Mouse (Mus musculus): Measurements from ENCODE around the gene Rab31. TPM values are rescaled to one million over a fixed set of nuclear protein-coding genes. Genes with fewer than 3 reads are reported as not detected.

Rab31 gene
- total RNA-seq, 2 experiments from 2014 or later: 18.9 to 19.2 TPM

- DNase-seq (ENCODE audit: low spot score): no peak
- intact Hi-C loops (cut with DNase I): no loop called here
Observed at GRCm38 (mm10) chr17:65742969-65743368, 29.6 kb downstream of the Rab31 start.

- intact Hi-C loops (cut with DNase I): no loop called here
- DNase-seq (ENCODE audit: low spot score): no peak
Observed at GRCm38 (mm10) chr17:65742245-65742905, 30.2 kb downstream of the Rab31 start.

GRCm38 (mm10) chr17:65741565-65741964 lies 31.0 kb downstream of the Rab31 start:
- intact Hi-C loops (cut with DNase I): no loop called here
- DNase-seq (ENCODE audit: low spot score): no peak

DNA sequence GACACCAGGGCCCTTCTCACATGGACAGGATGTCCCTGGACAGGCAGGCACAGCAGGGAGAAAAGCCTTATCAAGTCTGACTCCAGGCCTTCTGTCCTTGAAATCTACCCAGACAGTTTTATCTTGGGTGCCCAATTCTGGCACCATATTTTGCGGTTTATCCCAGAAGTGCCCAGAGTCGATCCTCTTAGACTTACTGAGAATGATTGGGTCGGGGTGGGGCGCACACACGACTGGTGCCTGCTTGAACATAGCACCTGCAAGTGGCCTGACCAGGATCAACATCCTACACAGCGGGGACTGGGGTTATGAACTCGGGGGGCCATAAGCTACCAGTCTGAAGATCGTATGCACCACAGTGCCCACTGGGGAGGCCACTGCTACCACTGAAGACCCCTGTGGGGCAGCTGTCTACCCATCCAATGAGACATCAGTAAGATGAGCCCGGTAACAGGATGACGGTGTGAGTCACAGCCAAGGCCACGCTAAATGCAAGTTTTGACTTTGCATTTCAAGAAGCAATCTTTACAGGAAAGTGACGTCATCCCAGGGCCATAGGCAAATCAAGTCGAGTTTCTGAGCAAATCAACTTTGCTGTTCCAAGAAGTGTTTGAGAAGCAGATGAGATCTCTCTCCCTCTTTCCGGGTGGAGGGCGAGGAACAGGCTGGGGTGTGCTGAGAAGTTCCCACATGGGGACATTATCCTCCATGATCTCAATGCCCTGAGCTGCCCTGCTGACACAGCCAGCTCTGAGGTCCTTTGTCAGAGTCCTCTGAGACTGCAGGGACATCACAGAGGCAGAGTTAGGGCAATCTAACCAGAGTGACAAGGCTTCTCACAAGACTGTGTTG lies 32.5 kb downstream of the Rab31 start:
- intact Hi-C loops (cut with DNase I): no loop called here
- DNase-seq (ENCODE audit: low spot score): no peak

DNA sequence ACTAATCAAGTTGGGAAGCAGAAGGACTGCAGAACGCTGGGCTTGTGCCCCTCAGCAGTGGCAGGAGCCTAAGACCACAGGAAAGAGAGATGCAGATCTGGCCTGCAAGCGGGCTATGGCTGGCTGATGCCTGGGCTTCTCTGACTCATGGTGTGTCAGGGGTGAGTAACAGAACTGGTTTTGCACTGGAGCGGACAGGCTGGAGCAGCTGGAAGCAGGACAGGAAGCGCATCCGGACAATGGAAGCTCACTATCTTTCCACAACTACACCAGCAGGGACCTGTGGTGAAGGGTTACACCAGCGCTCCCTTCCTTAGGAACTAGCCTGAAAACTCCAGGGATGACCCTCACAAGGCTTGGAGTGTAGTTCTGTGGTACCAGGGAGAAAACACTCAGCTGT lies 34.9 kb downstream of the Rab31 start:
- DNase-seq (ENCODE audit: low spot score): no peak
- intact Hi-C loops (cut with DNase I): no loop called here

GRCm38 (mm10) chr17:65737175-65737574 lies 35.4 kb downstream of the Rab31 start:
- intact Hi-C loops (cut with DNase I): no loop called here
- DNase-seq (ENCODE audit: low spot score): no peak

- DNase-seq (ENCODE audit: low spot score): no peak
- intact Hi-C loops (cut with DNase I): no loop called here
Observed at GRCm38 (mm10) chr17:65735088-65735487, 37.5 kb downstream of the Rab31 start.

GRCm38 (mm10) chr17:65732666-65733065 lies 39.9 kb downstream of the Rab31 start:
- DNase-seq (ENCODE audit: low spot score): no peak
- intact Hi-C loops (cut with DNase I): no loop called here

GRCm38 (mm10) chr17:65731710-65732109 lies 40.8 kb downstream of the Rab31 start:
- intact Hi-C loops (cut with DNase I): no loop called here
- DNase-seq (ENCODE audit: low spot score): no peak

DNA sequence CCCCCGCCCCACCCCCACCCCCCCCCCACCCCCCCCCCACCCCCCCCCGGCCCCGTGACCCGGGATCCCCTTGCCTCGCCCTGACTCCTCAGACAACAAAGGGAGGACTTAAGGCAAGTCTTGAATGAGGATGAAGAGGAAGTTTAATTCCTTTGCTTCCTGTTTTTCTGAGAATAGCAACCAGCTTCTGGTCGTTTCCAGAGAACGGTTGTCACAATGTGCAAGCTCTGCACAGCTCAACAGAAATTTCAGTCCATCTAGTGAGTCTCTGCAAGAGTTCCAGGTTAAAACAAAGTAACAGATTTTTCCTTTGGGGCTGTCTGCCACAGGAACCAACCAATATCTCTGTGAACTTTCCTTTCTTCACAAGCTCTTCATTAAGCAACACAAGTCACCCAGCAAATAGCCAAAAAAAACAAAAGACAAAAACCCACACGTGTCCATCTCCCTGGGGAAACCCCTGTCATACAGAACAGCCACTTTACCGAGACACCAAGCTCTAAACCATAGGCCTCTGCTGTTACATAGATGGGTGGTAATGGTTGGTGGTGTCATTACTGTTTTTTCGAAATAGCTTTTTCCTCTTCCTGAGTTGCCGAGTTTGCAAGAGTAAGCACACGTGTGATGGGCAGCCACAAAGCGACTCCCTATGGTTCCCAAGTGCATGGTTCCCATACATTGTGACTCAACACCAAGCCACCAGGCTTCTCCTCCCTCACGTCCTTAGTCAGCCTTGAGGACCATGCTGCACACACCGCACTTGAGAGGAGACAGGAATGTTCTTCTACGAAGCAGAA lies 42.4 kb downstream of the Rab31 start:
- no peak for DNase-seq (ENCODE audit: low spot score)
- intact Hi-C loops (cut with DNase I): no loop called here

DNA sequence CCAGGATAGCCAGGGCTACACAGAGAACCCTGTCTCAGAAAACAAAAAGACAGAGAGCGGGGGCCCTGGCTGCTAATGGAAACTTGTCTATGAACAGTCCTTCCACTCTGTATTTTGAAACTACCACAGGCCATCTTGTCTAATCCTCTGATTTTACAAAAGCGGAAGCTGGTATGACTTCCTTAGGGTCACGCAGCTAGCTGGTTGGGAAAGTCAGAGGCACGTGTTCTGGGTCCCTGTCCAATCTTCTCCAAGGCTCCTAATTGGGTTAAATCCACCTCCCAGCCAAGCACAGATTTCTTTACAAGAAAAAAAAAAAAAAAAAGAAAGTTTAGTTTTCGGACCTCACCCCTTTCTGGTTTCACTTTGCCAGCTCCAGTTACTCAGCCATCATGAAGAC lies 45.8 kb downstream of the Rab31 start:
- intact Hi-C loops (cut with DNase I): no loop called here
- no peak for DNase-seq (ENCODE audit: low spot score)

DNA sequence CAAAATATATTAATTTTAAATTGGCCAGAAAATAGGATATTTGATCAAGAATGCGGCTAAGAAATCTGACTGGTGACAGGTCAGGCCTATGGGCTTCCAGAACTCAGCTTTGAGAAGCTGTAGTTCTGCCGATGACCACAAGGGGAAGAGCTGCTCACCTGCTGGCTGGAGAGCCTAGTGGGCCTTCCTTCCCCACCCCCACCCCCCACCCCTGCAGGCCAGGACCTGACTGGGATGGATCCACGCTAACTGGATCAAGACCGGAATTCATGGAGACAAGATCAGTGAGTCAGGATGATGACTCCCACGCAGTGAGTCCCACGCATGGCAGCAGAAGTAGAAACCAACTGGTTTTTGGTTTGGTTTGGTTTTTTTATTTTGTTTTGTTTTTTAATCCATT lies 46.3 kb downstream of the Rab31 start:
- no peak for DNase-seq (ENCODE audit: low spot score)
- intact Hi-C loops (cut with DNase I): no loop called here

DNA sequence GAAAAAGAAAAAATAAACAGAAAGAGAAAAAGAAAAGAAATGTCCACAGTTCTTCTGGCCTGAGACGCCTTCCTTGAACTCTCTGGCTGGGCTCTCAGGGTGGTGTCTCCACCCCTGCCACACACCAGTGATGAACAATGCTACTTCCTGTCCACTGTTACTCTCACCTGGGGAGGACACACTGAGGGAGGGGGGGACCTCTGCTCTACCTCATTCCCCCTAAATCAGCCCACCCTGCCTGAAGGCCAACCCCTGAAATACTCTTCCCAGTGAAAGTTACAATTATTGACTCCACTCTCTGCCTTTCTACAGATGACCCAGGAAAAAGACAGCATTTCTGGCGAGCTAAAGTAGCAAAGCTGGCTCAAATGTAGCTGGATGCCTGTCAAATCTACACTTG lies 46.7 kb downstream of the Rab31 start:
- DNase-seq (ENCODE audit: low spot score): no peak
- intact Hi-C loops (cut with DNase I): no loop called here

DNA sequence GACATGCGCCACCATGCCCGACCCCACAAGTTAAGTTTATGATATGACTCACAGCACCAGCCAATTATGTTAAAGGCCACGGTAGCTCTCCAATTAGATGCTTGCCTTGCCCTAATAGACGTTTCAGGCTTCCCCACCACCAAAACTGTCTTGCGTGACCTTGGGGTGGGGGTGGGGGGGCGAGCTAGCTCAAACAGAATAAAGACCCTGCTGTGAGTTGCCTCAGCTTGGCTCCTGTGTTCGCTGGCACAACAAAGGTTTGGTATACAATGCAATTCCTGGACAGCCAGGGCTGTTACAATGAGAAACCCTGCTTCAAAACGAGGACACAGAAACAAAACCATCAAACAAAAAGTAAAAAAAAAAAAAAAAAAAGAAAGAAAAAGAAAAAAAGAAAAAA lies 47.2 kb downstream of the Rab31 start:
- DNase-seq (ENCODE audit: low spot score): no peak
- intact Hi-C loops (cut with DNase I): no loop called here

- intact Hi-C loops (cut with DNase I): no loop called here
- DNase-seq (ENCODE audit: low spot score): peak; percentile 31
Observed at GRCm38 (mm10) chr17:65724254-65724653, 48.3 kb downstream of the Rab31 start.

DNA sequence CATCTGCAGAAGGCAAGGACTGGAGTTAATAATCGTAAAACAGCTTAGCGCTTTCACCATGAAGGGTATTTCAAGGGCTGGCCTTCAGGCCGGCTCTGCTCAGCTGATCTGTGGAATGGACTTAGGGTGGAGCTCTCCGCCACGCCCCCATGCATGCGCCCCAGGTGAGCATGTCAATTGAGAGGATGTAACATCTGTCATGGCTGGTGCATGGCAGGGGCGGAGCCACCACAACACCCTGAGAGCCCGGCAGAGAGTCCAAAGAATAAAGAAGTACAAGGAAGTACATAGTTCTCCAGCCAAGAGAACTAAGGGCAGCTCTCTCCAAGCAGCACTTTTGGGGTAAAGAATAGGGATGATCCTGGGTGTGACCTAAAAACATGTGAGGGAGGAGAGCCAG lies 48.9 kb downstream of the Rab31 start:
- no peak for DNase-seq (ENCODE audit: low spot score)
- intact Hi-C loops (cut with DNase I): no loop called here

DNA sequence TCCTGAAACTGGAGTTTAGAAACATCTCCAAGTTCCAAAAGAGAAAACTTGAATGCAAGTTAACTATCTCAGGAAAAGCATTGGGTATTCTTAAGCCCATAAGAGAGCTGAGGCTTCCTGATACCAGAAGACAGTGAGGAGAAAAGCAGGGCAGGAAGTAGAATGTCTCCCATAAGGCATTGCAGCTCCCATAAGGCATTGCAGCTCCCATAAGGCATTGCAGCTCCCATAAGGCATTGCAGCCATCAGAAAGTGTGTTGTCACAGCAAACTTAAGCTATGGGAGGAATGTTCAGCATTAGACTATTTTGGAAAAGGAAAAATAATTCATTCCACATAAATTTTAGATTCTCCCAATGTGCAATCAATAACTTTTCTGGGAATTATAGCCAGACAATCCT lies 51.2 kb downstream of the Rab31 start:
- DNase-seq (ENCODE audit: low spot score): no peak
- intact Hi-C loops (cut with DNase I): no loop called here

DNA sequence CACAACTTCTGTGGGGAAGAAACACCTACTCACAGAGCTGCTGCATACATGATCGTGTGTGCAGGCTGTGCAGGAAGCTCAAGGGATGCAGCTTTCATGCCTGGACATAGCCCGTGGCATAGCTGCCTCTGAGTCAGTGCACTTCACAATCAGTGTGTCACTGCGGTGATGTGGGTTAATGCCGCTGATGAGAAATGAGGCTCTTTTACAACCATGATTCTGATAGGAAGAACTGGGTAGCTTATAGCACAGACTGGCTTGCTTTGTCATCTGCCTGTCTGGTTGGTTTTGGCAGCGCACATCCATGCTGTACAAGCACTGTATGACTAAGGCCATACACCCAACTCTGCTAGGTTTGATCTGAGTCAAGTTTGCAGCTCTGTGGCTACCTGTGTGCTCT lies 52.7 kb downstream of the Rab31 start:
- no peak for DNase-seq (ENCODE audit: low spot score)
- intact Hi-C loops (cut with DNase I): no loop called here

DNA sequence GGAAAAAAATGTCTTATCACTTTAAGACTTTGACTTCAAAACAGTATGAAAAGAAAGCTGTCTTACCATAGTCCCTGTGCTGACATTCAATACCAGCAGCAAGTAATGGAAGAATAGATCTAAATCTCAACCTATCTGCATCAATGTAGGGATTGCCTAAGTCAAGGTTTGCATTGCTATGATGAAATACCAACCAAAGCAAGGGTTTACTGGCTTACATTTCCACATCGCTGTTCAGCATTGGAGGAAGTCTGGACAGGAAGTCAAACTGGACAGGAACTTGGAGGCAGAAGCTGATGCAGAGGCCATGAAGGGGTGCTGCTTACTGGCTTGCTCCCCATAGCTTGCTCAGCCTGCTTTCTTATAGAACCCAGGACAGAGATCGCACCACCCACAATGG lies 54.0 kb downstream of the Rab31 start:
- intact Hi-C loops (cut with DNase I): no loop called here
- no peak for DNase-seq (ENCODE audit: low spot score)

- intact Hi-C loops (cut with DNase I): no loop called here
- no peak for DNase-seq (ENCODE audit: low spot score)
Observed at GRCm38 (mm10) chr17:65717658-65718199, 54.8 kb downstream of the Rab31 start.

- no peak for DNase-seq (ENCODE audit: low spot score)
- intact Hi-C loops (cut with DNase I): no loop called here
Observed at GRCm38 (mm10) chr17:65714060-65714459, 58.5 kb downstream of the Rab31 start.

Measured in heart, postnatal 25 days (tissue).